Mouse (Mus musculus): ENCODE data around the gene Tbc1d15.

GRCm38 (mm10) chr10:115187390-115187789 is 63.9 kb downstream of the Tbc1d15 start:
- TF ChIP-seq CTCF (conservative IDR thresholded peaks at IDR 0.05; ENCODE audit: low read length) (no peak), NANOG (IDR thresholded peaks at IDR 0.05; ENCODE audit: borderline replicate concordance, low read length) (no peak)

Data from E14TG2a.4 (cell line).